Mouse (Mus musculus) embryonic facial prominence, embryonic 11.5 days (tissue): ENCODE measurements around the gene Itgad. TPM values are rescaled to one million over a fixed set of nuclear protein-coding genes. Genes with fewer than 3 reads are reported as not detected.

Experiments
- ATAC-seq: fragments of 200-750 bp; cut with Nextera tagmentation; replicated peaks from 2 replicates; pipeline ENCODE4 v1.8.0; 2017; ENCODE audit warnings: low read depth; ENCODE audit not compliant: insufficient number of reproducible peaks, low FRiP score, low TSS enrichment
- DNase-seq: peaks from one replicate; pipeline ENCODE4 v3.0.0-alpha.2; 2015; ENCODE audit warnings: low spot score
- H3K27ac ChIP-seq: fragments of 300-500 bp; sonication (generic); replicated peaks from 2 replicates; pipeline ENCODE4 v1.5.1; 2014; ENCODE audit warnings: mild to moderate bottlenecking, low read depth, low read length, control low read depth
- H3K27me3 ChIP-seq: fragments of 300-500 bp; sonication (generic); 2 replicates; pipeline ENCODE4 v1.6.1; 2014; ENCODE audit warnings: mild to moderate bottlenecking, low read length, moderate library complexity, mixed read lengths; ENCODE audit not compliant: control insufficient read depth, insufficient read depth
- H3K36me3 ChIP-seq: fragments of 300-500 bp; sonication (generic); replicated peaks from 2 replicates; pipeline ENCODE4 v1.6.1; 2014; ENCODE audit warnings: low read depth, mild to moderate bottlenecking, low read length, moderate library complexity, mixed read lengths; ENCODE audit not compliant: control insufficient read depth, insufficient read depth
- H3K4me1 ChIP-seq: fragments of 300-500 bp; sonication (generic); 2 replicates; pipeline ENCODE4 v1.6.1; 2014; ENCODE audit warnings: low read length, mixed read lengths; ENCODE audit not compliant: control insufficient read depth, insufficient read depth
- H3K4me2 ChIP-seq: fragments of 300-500 bp; sonication (generic); 2 replicates; pipeline ENCODE4 v1.6.1; 2014; ENCODE audit warnings: low read depth, mild to moderate bottlenecking, control low read depth, low read length, moderate library complexity
- H3K4me3 ChIP-seq: fragments of 300-500 bp; sonication (generic); 2 replicates; pipeline ENCODE4 v1.5.1; 2014; ENCODE audit warnings: low read depth, low read length, control low read depth
- H3K9ac ChIP-seq: fragments of 300-500 bp; sonication (generic); replicated peaks from 2 replicates; pipeline ENCODE4 v1.6.1; 2014; ENCODE audit warnings: mild to moderate bottlenecking, control low read depth, low read length
- H3K9me3 ChIP-seq: fragments of 300-500 bp; sonication (generic); replicated peaks from 2 replicates; pipeline ENCODE4 v1.6.1; 2016; ENCODE audit warnings: mild to moderate bottlenecking, low read length, inconsistent platforms, mixed read lengths; ENCODE audit not compliant: control insufficient read depth
- WGBS: fragments of 180-500 bp; shearing (Covaris S2); extraction: QIAGEN DNeasy Blood & Tissue Kit; methylation state at CpG from one replicate; pipeline ENCODE4 v1.1.7; 2014; 5-methylcytosine and 5-hydroxymethylcytosine counted together
- polyA plus RNA-seq: library from polyadenylated mRNA; unstranded; fragments of >200 nt; fragmentation: Nextera tagmentation; extraction: Ambion mirVana; gene quantifications from 2 replicates; pipeline ENCODE4 v1.2.1, GENCODE M21; 2014

The Itgad gene
- polyA plus RNA-seq, 1 experiment from 2014 or later = not detected

DNA sequence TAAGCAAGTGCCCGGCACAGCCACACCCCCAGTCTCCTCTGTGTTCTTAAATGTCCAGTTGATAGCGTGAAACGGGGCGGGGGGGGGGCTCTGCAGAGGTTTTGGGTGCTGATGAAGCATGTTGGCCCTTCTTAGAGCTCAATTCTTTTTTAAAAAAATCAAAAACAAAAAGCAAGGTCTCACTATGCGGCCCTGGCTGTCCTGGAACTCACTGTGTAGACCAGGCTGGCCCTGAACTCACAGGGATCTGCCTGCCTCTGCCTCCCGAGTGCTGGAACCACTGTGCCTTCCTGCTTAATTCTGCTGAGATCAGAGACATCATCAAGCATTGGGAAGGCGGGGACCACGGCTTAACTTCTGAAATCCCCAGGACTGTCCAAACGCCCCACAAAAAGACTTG is 47.4 kb downstream of the Itgad start:
- WGBS = 92% methylated on average over 9 of the region's 9 CpGs
- H3K9me3 ChIP-seq = no peaks in the 10 kb centered on the region
- no peaks in the 10 kb centered on the region for H3K4me1 ChIP-seq
- DNase-seq = no peak
- ATAC-seq = no peak
- no peaks in the 10 kb centered on the region for H3K27me3 ChIP-seq
- H3K4me2 ChIP-seq = no peak overlapping the region
- H3K27ac ChIP-seq = no peak overlapping the region
- no peak overlapping the region for H3K4me3 ChIP-seq
- H3K36me3 ChIP-seq = no peaks in the 10 kb centered on the region
- no peak overlapping the region for H3K9ac ChIP-seq

- ATAC-seq (no peak), DNase-seq (no peak)
- H3K4me2 ChIP-seq = no peak overlapping the region
- WGBS = 74% methylated on average over 9 of the region's 9 CpGs
- H3K36me3 ChIP-seq = no peaks in the 10 kb centered on the region
- H3K4me1 ChIP-seq = no peaks in the 10 kb centered on the region
- no peak overlapping the region for H3K9ac ChIP-seq
- H3K4me3 ChIP-seq = no peak overlapping the region
- no peaks in the 10 kb centered on the region for H3K27me3 ChIP-seq
- no peak overlapping the region for H3K27ac ChIP-seq
- H3K9me3 ChIP-seq = no peaks in the 10 kb centered on the region
Measured at GRCm38 (mm10) chr7:128203071-128203470, 48.9 kb downstream of the Itgad start.

- Histone ChIP-seq H3K4me1 (no peaks in the 10 kb centered on the region), H3K27me3 (no peaks in the 10 kb centered on the region), H3K27ac (no peak overlapping the region), H3K9ac (no peak overlapping the region), H3K9me3 (no peaks in the 10 kb centered on the region), H3K4me3 (no peak overlapping the region), H3K4me2 (no peak overlapping the region), H3K36me3 (no peaks in the 10 kb centered on the region)
- ATAC-seq (no peak), DNase-seq (no peak)
- WGBS = 91% methylated on average over 8 of the region's 8 CpGs
Measured at GRCm38 (mm10) chr7:128204179-128204578, 50.0 kb downstream of the Itgad start.

DNA sequence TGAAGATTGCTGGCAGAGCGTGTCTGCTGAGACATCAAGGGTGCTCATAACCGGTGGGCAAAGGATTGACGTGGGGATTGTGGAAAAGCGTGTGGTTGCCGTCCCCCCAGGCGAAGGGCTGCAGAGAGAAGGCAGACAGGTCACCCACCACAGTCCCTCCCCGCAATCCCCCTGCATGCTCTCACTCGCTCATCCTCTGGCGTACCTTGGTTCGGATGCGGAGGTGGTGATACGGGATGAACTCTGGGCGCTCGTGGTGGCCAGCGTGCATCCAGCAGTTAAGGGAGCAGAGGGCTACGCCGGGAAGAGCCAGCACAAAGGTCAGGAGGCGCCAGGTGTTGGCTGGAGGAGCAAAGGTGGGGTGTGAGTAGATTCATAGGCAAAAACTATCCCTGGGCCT is 51.5 kb downstream of the Itgad start:
- no peak for DNase-seq
- Histone ChIP-seq H3K4me3 (no peak overlapping the region), H3K27me3 (no peaks in the 10 kb centered on the region), H3K36me3 (no peaks in the 10 kb centered on the region), H3K9me3 (no peaks in the 10 kb centered on the region), H3K4me1 (no peaks in the 10 kb centered on the region), H3K9ac (no peak overlapping the region), H3K4me2 (no peak overlapping the region), H3K27ac (no peak overlapping the region)
- WGBS = 83% methylated on average over 18 of the region's 18 CpGs
- no peak for ATAC-seq

DNA sequence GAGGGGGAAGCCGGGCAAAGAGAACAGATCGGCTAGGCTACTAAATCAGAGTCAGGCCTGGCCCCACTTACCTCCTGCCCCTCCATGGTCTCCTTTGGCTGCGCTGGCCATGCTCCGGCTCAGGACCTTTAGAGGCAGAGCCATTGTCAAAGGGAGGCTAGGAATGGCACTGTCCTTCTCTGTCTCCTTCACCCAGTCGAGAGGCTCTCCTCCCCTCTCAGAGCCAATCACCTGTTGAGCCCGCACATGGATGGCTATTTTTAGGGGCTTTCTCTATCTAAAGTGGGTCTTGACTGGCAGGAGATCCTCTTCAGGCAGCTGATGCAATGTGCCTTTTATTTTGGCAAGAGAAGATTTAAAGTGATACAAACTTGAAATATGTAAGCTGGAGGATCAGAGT is 52.0 kb downstream of the Itgad start, which contains the start of gene Cox6a2:
Gene Cox6a2 (minus strand): TSS at position 236 of the 400 bp plus-strand sequence.
- no peaks in the 10 kb centered on the region for H3K4me1 ChIP-seq
- DNase-seq (no peak), ATAC-seq (no peak)
- WGBS = 80% methylated on average over 6 of the region's 6 CpGs
- H3K27me3 ChIP-seq = no peaks in the 10 kb centered on the region
- no peak within 1 kb of the TSS for H3K4me3 ChIP-seq
- no peak within 1 kb of the TSS for H3K9ac ChIP-seq
- no peaks in the 10 kb centered on the region for H3K36me3 ChIP-seq
- no peaks in the 10 kb centered on the region for H3K9me3 ChIP-seq
- no peak within 1 kb of the TSS for H3K4me2 ChIP-seq
- H3K27ac ChIP-seq = no peak within 1 kb of the TSS

- ATAC-seq = no peak
- H3K4me3 ChIP-seq = no peak overlapping the region
Measured at GRCm38 (mm10) chr7:128208187-128208586, 54.0 kb downstream of the Itgad start.

DNA sequence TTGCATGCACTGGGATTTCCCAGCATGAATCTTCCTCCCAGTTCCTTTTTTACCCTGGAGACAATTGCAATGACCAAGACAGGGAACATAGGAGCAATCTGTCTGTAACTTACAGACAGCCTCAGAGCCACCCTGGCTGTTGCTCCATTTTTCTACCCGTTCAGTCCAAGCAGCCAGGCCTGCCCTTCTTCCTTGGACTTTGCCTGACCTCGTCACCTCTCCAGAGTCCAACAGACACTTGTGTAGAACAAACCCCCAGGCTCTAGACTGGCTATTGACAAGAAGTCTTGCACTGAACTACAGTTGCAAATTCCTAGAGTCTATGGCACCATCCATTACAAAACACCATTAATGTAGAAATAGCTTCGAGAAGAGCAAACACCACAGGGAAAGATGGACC is 55.6 kb downstream of the Itgad start:
- Histone ChIP-seq H3K4me3 (no peak overlapping the region), H3K27me3 (no peaks in the 10 kb centered on the region), H3K27ac (no peak overlapping the region), H3K9me3 (no peaks in the 10 kb centered on the region), H3K9ac (no peak overlapping the region), H3K36me3 (no peaks in the 10 kb centered on the region), H3K4me1 (no peaks in the 10 kb centered on the region), H3K4me2 (no peak overlapping the region)
- DNase-seq (no peak), ATAC-seq (no peak)
- 45% methylated on average over 3 of the region's 3 CpGs for WGBS

More at GRCm38 (mm10) chr7:128208187-128208586, 54.0 kb downstream of the Itgad start:
- Histone ChIP-seq H3K9ac (no peak overlapping the region), H3K9me3 (no peaks in the 10 kb centered on the region), H3K4me2 (no peak overlapping the region), H3K4me1 (no peaks in the 10 kb centered on the region), H3K36me3 (no peaks in the 10 kb centered on the region), H3K27me3 (no peaks in the 10 kb centered on the region), H3K27ac (no peak overlapping the region)
- DNase-seq = peak; percentile 89
- WGBS = 10% methylated on average over 4 of the region's 4 CpGs

DNA sequence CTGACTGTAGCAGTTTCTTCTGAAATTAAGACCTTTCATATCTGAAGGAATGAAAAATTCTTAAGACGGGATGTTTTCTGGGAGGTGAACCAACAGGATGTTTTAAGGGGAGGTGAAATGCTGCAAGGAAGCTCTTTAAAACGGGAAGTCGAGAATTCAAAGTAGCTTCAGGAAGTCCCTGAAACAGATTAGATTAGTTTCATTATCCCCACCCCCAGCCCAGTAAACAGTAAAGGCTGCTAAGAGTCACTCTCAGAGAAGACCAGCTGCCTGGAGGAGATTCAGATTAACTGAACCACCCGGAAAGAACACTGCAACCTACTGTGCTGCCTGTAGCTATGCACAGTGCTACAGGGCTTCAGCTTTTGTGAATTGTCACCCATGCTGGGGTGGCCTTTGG is 65.8 kb downstream of the Itgad start:
- 84% methylated on average over 4 of the region's 4 CpGs for WGBS
- ATAC-seq (no peak), DNase-seq (no peak)
- Histone ChIP-seq H3K4me1 (no peaks in the 10 kb centered on the region), H3K4me3 (no peak overlapping the region), H3K4me2 (no peak overlapping the region), H3K27me3 (no peaks in the 10 kb centered on the region), H3K27ac (no peak overlapping the region), H3K9ac (no peak overlapping the region), H3K9me3 (no peaks in the 10 kb centered on the region), H3K36me3 (no peaks in the 10 kb centered on the region)
